Mouse (Mus musculus): ENCODE results near the gene Me3.

DNA sequence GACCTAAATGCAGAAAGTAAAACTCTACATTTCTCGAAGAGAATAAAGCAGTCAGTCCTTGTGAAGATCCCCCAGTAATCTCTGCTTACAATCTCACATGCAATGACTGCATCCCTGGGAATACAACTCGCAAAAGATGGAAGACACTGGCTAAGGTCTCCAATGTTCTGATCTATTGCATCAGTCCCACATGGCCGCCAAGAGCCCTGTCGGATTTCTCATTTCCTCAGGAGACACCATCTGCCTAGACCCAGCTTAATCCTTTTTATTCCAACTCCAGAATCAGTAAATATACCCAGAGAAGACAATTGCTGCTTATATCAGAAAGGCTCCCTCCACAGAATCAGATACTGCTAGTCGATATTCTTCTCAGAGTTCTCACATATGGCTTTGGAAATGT, 220.9 kb downstream of the Me3 start:
- no peak for TF ChIP-seq CTCF (IDR thresholded peaks at IDR 0.05; ENCODE audit: insufficient read depth, low read depth, low read length)
- TF ChIP-seq POLR2A (IDR thresholded peaks at IDR 0.05; ENCODE audit: insufficient read depth, low read depth, low read length): no peak
